9 mouse cellular contexts compared by ENCODE assay signal in genomic region chr2:32307941-32308760, GRCm38 (mm10). TPM values are rescaled to one million over a fixed set of nuclear protein-coding genes. Genes with fewer than 3 reads are reported as not detected.
DNase-seq lines count a peak whose midpoint lies in the region; ATAC-seq lines count a peak whose summit lies in the region.
"Had no signal": no experiment of that assay in that cellular context is flagged by ENCODE, and none has a peak within 500 bp of the region (broad histone marks: within the 10 kb centered on the region; RNA-seq: fewer than 3 reads in every experiment).

No protein-coding gene starts in this region.

- H3K4me2 ChIP-seq in embryonic facial prominence, embryonic 12.5 days (replicated peaks) = no peak overlapping the region
- no peak overlapping the region for H3K4me2 ChIP-seq in neural tube, embryonic 11.5 days (ENCODE audit: low read depth)

- ATAC-seq in embryonic facial prominence, embryonic 12.5 days (ENCODE audit: insufficient number of reproducible peaks, insufficient read depth, low FRiP score, low TSS enrichment) = no peak
- ATAC-seq in neural tube, embryonic 11.5 days (ENCODE audit: insufficient read depth, low FRiP score, low TSS enrichment) = no peak

- H3K9me3 ChIP-seq in embryonic facial prominence, embryonic 12.5 days = no peaks in the 10 kb centered on the region
- H3K9me3 ChIP-seq in neural tube, embryonic 11.5 days (ENCODE audit: control insufficient read depth, low read length) = no peaks in the 10 kb centered on the region
- H3K9me3 ChIP-seq: megakaryocyte, embryonic 14.5 days had no signal

- peak; percentile 57 to 77 for DNase-seq in heart, postnatal 10 days
- no peak for DNase-seq in heart, adult 8-10 months (ENCODE audit: low spot score)
- peak; percentile 47 to 61 for DNase-seq in CD8-positive naive resting alpha-beta T cell, adult 2 months (ENCODE audit: low read depth in 2 of 2, low spot score in 2 of 2)
- peak; percentile 42 for DNase-seq in adrenal gland, postnatal 25 days
- peak; percentile 61 for DNase-seq in left cerebral cortex, postnatal 4 days
- DNase-seq in neural tube, embryonic 11.5 days (ENCODE audit: low spot score) = peak; percentile 73
- DNase-seq in ovary, postnatal 36 days (ENCODE audit: low spot score) = no peak

- H3K4me1 ChIP-seq in embryonic facial prominence, embryonic 12.5 days = peaks cover 25% of the 10 kb centered on the region
- peaks cover 9% of the 10 kb centered on the region for H3K4me1 ChIP-seq in neural tube, embryonic 11.5 days (ENCODE audit: control insufficient read depth, insufficient read depth, low read length)

- H3K4me3 ChIP-seq in embryonic facial prominence, embryonic 12.5 days = no peak overlapping the region
- no peak overlapping the region for H3K4me3 ChIP-seq in neural tube, embryonic 11.5 days (ENCODE audit: low read depth, low read length)
- H3K4me3 ChIP-seq: megakaryocyte, embryonic 14.5 days had no signal

- no peaks in the 10 kb centered on the region for H3K27me3 ChIP-seq in embryonic facial prominence, embryonic 12.5 days
- H3K27me3 ChIP-seq in neural tube, embryonic 11.5 days (ENCODE audit: control insufficient read depth, insufficient read depth, low read length) = 0 out of 2 replicates have a peak, but pooled peaks cover 2% of the 10 kb centered on the region

- no peak overlapping the region for H3K9ac ChIP-seq in embryonic facial prominence, embryonic 12.5 days
- H3K9ac ChIP-seq in neural tube, embryonic 11.5 days (ENCODE audit: low read length) = no peak overlapping the region

- intact Hi-C loops in heart, postnatal 10 days (cut with DNase I) = no loop called here
- intact Hi-C loops in left cerebral cortex, postnatal 4 days (cut with DNase I) = no loop called here

- 0 out of 2 replicates have a peak overlapping the region, but pooled peaks have one; percentile 9 for H3K27ac ChIP-seq in embryonic facial prominence, embryonic 12.5 days
- H3K27ac ChIP-seq in neural tube, embryonic 11.5 days (ENCODE audit: low read depth, low read length) = no peak overlapping the region

- WGBS in embryonic facial prominence, embryonic 12.5 days = 54% methylated on average over 8 of the region's 8 CpGs
- 54% methylated on average over 8 of the region's 8 CpGs for WGBS in neural tube, embryonic 11.5 days

- peaks cover 75% of the 10 kb centered on the region for H3K36me3 ChIP-seq in embryonic facial prominence, embryonic 12.5 days
- H3K36me3 ChIP-seq in neural tube, embryonic 11.5 days (ENCODE audit: control insufficient read depth, insufficient read depth, low read length) = peaks cover 21% of the 10 kb centered on the region

RNA-seq across cellular contexts. Expression of gene Swi5, which starts 20.3 kb away (rescaled TPM):
- total RNA-seq in heart, postnatal 10 days (2021) = 100 to 1,000 TPM; 163 to 182 TPM
- 100 to 1,000 TPM; 221 to 257 (median 231) TPM for total RNA-seq in heart, adult 8-10 months (2022)
- 276 and 297 TPM in 2 replicates for total RNA-seq in adrenal gland, postnatal 25 days (2021)
- polyA plus RNA-seq in embryonic facial prominence, embryonic 12.5 days (2016; fragmentation: Nextera tagmentation; extraction: Ambion mirVana) = 413 TPM in 2 replicates
- total RNA-seq in left cerebral cortex, postnatal 4 days (2021) = 100 to 1,000 TPM; 228 to 230 TPM
- 330 and 385 TPM in 2 replicates for polyA plus RNA-seq in neural tube, embryonic 11.5 days (2014; fragmentation: Nextera tagmentation; extraction: Ambion mirVana)

RNA-seq across cellular contexts. Expression of gene Golga2, which starts 21.0 kb away (rescaled TPM):
- total RNA-seq in heart, postnatal 10 days (2021) = 10 to 100 TPM; 73.7 to 74.8 TPM
- total RNA-seq in heart, adult 8-10 months (2022) = 10 to 100 TPM; 75.1 to 88.9 (median 80.2) TPM
- 65.1 and 87.7 TPM in 2 replicates for total RNA-seq in adrenal gland, postnatal 25 days (2021)
- 27.4 and 29.7 TPM in 2 replicates for polyA plus RNA-seq in embryonic facial prominence, embryonic 12.5 days (2016; fragmentation: Nextera tagmentation; extraction: Ambion mirVana)
- 10 to 100 TPM; 75.6 to 81.7 TPM for total RNA-seq in left cerebral cortex, postnatal 4 days (2021)
- 22.1 and 23.8 TPM in 2 replicates for polyA plus RNA-seq in neural tube, embryonic 11.5 days (2014; fragmentation: Nextera tagmentation; extraction: Ambion mirVana)

RNA-seq across cellular contexts. Expression of gene Ciz1, which starts 44.0 kb away (rescaled TPM):
- 10 to 100 TPM; 37.4 to 39.3 TPM for total RNA-seq in heart, postnatal 10 days (2021)
- 10 to 100 TPM; 25.8 to 34.9 (median 28.0) TPM for total RNA-seq in heart, adult 8-10 months (2022)
- total RNA-seq in adrenal gland, postnatal 25 days (2021) = 85.5 and 107 TPM in 2 replicates
- polyA plus RNA-seq in embryonic facial prominence, embryonic 12.5 days (2016; fragmentation: Nextera tagmentation; extraction: Ambion mirVana) = 50.6 and 57.8 TPM in 2 replicates
- total RNA-seq in left cerebral cortex, postnatal 4 days (2021) = 100 to 1,000 TPM in 1 of 2 experiments, 10 to 100 TPM in 1; 87.7 to 101 TPM
- polyA plus RNA-seq in neural tube, embryonic 11.5 days (2014; fragmentation: Nextera tagmentation; extraction: Ambion mirVana) = 57.0 TPM in 2 replicates

RNA-seq across cellular contexts. Expression of gene Dnm1, which starts 45.0 kb away (rescaled TPM):
- 10 to 100 TPM; 10.0 to 12.5 TPM for total RNA-seq in heart, postnatal 10 days (2021)
- 1 to 10 TPM; 3.5 to 7.5 (median 4.6) TPM for total RNA-seq in heart, adult 8-10 months (2022)
- total RNA-seq in adrenal gland, postnatal 25 days (2021) = 13.1 and 20.4 TPM in 2 replicates
- polyA plus RNA-seq in embryonic facial prominence, embryonic 12.5 days (2016; fragmentation: Nextera tagmentation; extraction: Ambion mirVana) = 45.0 and 47.8 TPM in 2 replicates
- 100 to 1,000 TPM; 241 to 308 TPM for total RNA-seq in left cerebral cortex, postnatal 4 days (2021)
- polyA plus RNA-seq in neural tube, embryonic 11.5 days (2014; fragmentation: Nextera tagmentation; extraction: Ambion mirVana) = 23.7 and 29.5 TPM in 2 replicates

RNA-seq across cellular contexts. Expression of gene Uck1, which starts 48.2 kb away (rescaled TPM):
- total RNA-seq in heart, postnatal 10 days (2021) = 10 to 100 TPM; 30.9 to 34.9 TPM
- 10 to 100 TPM; 22.9 to 24.5 (median 23.3) TPM for total RNA-seq in heart, adult 8-10 months (2022)
- 120 and 132 TPM in 2 replicates for total RNA-seq in adrenal gland, postnatal 25 days (2021)
- polyA plus RNA-seq in embryonic facial prominence, embryonic 12.5 days (2016; fragmentation: Nextera tagmentation; extraction: Ambion mirVana) = 69.9 and 81.5 TPM in 2 replicates
- total RNA-seq in left cerebral cortex, postnatal 4 days (2021) = 10 to 100 TPM; 61.8 to 62.5 TPM
- 66.1 and 68.9 TPM in 2 replicates for polyA plus RNA-seq in neural tube, embryonic 11.5 days (2014; fragmentation: Nextera tagmentation; extraction: Ambion mirVana)

Comparison
In these comparisons a context has a peak if more than half of its experiments do, and no peak if none do; other contexts are left out.
1. DNase-seq: peak in heart, postnatal 10 days (2 of 2), CD8-positive naive resting alpha-beta T cell, adult 2 months (2 of 2), adrenal gland, postnatal 25 days (single experiment), left cerebral cortex, postnatal 4 days (single experiment) and neural tube, embryonic 11.5 days (single experiment); none in heart, adult 8-10 months (single experiment) and ovary, postnatal 36 days (single experiment).